Mouse (Mus musculus) limb, embryonic 11.5 days (tissue): Measurements from ENCODE around the gene Afmid. TPM values are rescaled to one million over a fixed set of nuclear protein-coding genes. Genes with fewer than 3 reads are reported as not detected.
A peak's percentile ranks its signal among the peaks of the same experiment; 100 is the strongest.

ENCODE experiments used
- ATAC-seq: fragments of 200-750 bp; cut with Nextera tagmentation; 2 replicates; pipeline ENCODE4 v1.8.0; 2017; ENCODE audit warnings: low read depth; ENCODE audit not compliant: insufficient number of reproducible peaks, low FRiP score, low TSS enrichment
- DNase-seq: peaks from one replicate; pipeline ENCODE4 v3.0.0-alpha.2; 2015; ENCODE audit warnings: low spot score
- H3K27ac ChIP-seq: fragments of 300-500 bp; sonication (generic); replicated peaks from 2 replicates; pipeline ENCODE4 v1.5.1; 2014; ENCODE audit warnings: low read depth, mild to moderate bottlenecking, low read length
- H3K27me3 ChIP-seq: fragments of 300-500 bp; sonication (generic); 2 replicates; pipeline ENCODE4 v1.6.1; 2014; ENCODE audit warnings: mild to moderate bottlenecking, low read length, mixed read lengths; ENCODE audit not compliant: control insufficient read depth, insufficient read depth
- H3K36me3 ChIP-seq: fragments of 300-500 bp; sonication (generic); 2 replicates; pipeline ENCODE4 v1.6.1; 2014; ENCODE audit warnings: mild to moderate bottlenecking, low read length, moderate library complexity, mixed read lengths; ENCODE audit not compliant: control insufficient read depth, insufficient read depth
- H3K4me1 ChIP-seq: fragments of 300-500 bp; sonication (generic); 2 replicates; pipeline ENCODE4 v1.6.1; 2014; ENCODE audit warnings: low read length, mixed read lengths; ENCODE audit not compliant: control insufficient read depth, insufficient read depth
- H3K4me2 ChIP-seq: fragments of 300-500 bp; sonication (generic); 2 replicates; pipeline ENCODE4 v1.6.1; 2014; ENCODE audit warnings: low read depth, mild to moderate bottlenecking, moderate library complexity; ENCODE audit not compliant: severe bottlenecking
- H3K4me3 ChIP-seq: fragments of 300-500 bp; sonication (generic); 2 replicates; pipeline ENCODE4 v1.5.1; 2014; ENCODE audit warnings: low read depth, low read length
- H3K9ac ChIP-seq: fragments of 300-500 bp; sonication (generic); 2 replicates; pipeline ENCODE4 v1.6.1; 2014; ENCODE audit warnings: mild to moderate bottlenecking, low read length
- H3K9me3 ChIP-seq: fragments of 300-500 bp; sonication (generic); 2 replicates; pipeline ENCODE4 v1.6.1; 2016; ENCODE audit warnings: low read length; ENCODE audit not compliant: control insufficient read depth
- WGBS: fragments of 180-500 bp; shearing (Covaris S2); extraction: QIAGEN DNeasy Blood & Tissue Kit; methylation state at CpG from one replicate; pipeline ENCODE4 v1.1.7; 2014; 5-methylcytosine and 5-hydroxymethylcytosine counted together
- polyA plus RNA-seq: library from polyadenylated mRNA; unstranded; fragments of >200 nt; fragmentation: Nextera tagmentation; extraction: Ambion mirVana; gene quantifications from 2 replicates; pipeline ENCODE4 v1.2.1, GENCODE M21; 2014

Afmid gene
- polyA plus RNA-seq, 1 experiment from 2014 or later, result 3.2 TPM

DNA sequence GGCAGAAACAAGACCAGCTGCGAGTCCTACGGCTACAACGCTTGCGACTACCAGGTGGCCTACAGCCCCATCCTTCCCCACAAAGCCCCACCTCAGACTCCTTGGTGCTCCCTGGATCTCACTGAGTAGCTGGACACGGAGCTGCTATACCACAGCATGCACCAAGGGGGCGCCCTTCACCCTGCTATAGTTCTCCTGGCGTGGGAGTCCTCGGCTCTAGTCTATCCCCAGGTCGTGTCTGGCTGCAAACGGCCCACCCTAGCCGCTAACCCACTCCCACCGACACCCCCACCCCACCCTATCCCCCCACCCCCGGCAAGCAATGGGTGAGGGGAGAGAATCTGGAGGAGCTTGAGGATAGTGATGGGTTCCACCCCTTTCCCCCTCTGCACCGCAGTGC lies 35.4 kb upstream of the Afmid start:
- 0 out of 2 replicates have a peak overlapping the region, but pooled peaks have one; percentile 10 for H3K4me3 ChIP-seq
- WGBS, result 5% methylated on average over 14 of the region's 14 CpGs
- ATAC-seq, result no peak

GRCm38 (mm10) chr11:117790703-117791440 lies 34.9 kb upstream of the Afmid start:
- 27% methylated on average over 23 of the region's 23 CpGs for WGBS
- no peaks in the 10 kb centered on the region for H3K36me3 ChIP-seq
- H3K4me3 ChIP-seq, result 0 out of 2 replicates have a peak overlapping the region, but pooled peaks have one; percentile 10
- peaks cover 12% of the 10 kb centered on the region; the same call in 1 of the 2 replicates for H3K4me1 ChIP-seq
- ATAC-seq, result no peak
- H3K9me3 ChIP-seq, result no peaks in the 10 kb centered on the region
- H3K27ac ChIP-seq, result no peak overlapping the region
- no peak for DNase-seq
- no peaks in the 10 kb centered on the region for H3K27me3 ChIP-seq
- H3K4me2 ChIP-seq, result peak overlapping the region; percentile 27; the same call in 1 of the 2 replicates
- H3K9ac ChIP-seq, result no peak overlapping the region

More for the DNA sequence above, 35.4 kb upstream of the Afmid start:
- Histone ChIP-seq H3K27ac (no peak overlapping the region), H3K9me3 (no peaks in the 10 kb centered on the region), H3K4me1 (peaks cover 12% of the 10 kb centered on the region; the same call in 1 of the 2 replicates), H3K27me3 (no peaks in the 10 kb centered on the region), H3K36me3 (no peaks in the 10 kb centered on the region), H3K4me2 (peak overlapping the region; percentile 27; the same call in 1 of the 2 replicates), H3K9ac (no peak overlapping the region)
- peak; percentile 83 for DNase-seq

DNA sequence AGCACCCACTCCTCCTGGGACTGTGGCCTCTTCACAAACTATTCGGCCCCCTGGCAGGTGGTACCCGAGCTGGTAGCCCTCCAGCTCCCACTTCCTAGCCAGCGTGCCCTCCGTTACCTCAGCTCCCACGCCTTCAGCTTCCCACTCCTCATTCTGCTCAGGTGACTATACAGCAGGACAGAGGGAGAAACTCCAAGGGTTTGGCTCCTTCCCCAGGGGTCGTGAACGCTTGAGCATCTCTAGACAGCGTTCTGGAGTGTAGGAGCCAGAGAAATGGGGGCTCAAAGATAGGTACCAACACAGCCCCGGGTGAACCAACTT lies 34.3 kb upstream of the Afmid start:
- no peak overlapping the region for H3K9ac ChIP-seq
- H3K4me2 ChIP-seq, result no peak overlapping the region
- 88% methylated on average over 9 of the region's 9 CpGs for WGBS
- H3K4me1 ChIP-seq, result peaks cover 12% of the 10 kb centered on the region; the same call in 1 of the 2 replicates
- no peaks in the 10 kb centered on the region for H3K9me3 ChIP-seq
- ATAC-seq (no peak), DNase-seq (no peak)
- H3K4me3 ChIP-seq, result no peak overlapping the region
- H3K27ac ChIP-seq, result no peak overlapping the region
- H3K36me3 ChIP-seq, result no peaks in the 10 kb centered on the region
- H3K27me3 ChIP-seq, result no peaks in the 10 kb centered on the region

DNA sequence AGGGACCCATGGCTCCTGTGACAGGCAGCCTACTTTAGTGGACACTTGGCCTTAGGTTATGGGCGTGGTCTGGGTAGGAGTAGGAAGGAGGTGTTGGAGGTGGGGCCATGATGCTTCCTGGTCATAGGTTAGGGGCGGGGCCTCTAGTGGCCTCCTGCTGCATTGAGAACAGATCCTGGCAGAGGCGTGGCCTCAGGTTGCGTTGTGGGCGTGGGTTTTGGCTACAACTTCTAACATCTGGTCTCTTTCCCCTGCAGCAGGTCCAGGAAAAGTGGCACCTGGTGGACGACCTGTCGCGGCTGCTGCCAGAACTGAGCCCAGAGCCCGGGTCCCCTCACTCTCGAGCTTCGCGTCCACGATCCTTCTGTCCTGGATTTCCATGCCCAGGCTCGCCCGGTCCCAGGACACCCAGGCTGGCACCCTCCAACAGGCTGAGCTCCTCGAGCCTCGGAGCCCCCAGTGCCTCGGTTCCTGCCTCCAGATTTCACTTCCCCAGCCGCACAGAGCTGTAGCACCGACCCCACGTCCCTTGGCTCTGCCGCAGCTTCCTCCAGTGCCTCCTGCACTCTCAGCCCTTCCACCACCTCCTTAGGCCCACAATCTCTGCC lies 33.3 kb upstream of the Afmid start:
- Histone ChIP-seq H3K4me1 (0 out of 2 replicates have a peak, but pooled peaks cover 10% of the 10 kb centered on the region), H3K9ac (peak overlapping the region; percentile 49; the same call in 1 of the 2 replicates), H3K36me3 (no peaks in the 10 kb centered on the region), H3K27ac (no peak overlapping the region), H3K4me3 (no peak overlapping the region), H3K27me3 (no peaks in the 10 kb centered on the region), H3K4me2 (peak overlapping the region; percentile 52), H3K9me3 (no peaks in the 10 kb centered on the region)
- peak; percentile 45; the same call in 1 of the 2 replicates for ATAC-seq
- 7% methylated on average over 22 of the region's 22 CpGs for WGBS
- peak; percentile 76 for DNase-seq

DNA sequence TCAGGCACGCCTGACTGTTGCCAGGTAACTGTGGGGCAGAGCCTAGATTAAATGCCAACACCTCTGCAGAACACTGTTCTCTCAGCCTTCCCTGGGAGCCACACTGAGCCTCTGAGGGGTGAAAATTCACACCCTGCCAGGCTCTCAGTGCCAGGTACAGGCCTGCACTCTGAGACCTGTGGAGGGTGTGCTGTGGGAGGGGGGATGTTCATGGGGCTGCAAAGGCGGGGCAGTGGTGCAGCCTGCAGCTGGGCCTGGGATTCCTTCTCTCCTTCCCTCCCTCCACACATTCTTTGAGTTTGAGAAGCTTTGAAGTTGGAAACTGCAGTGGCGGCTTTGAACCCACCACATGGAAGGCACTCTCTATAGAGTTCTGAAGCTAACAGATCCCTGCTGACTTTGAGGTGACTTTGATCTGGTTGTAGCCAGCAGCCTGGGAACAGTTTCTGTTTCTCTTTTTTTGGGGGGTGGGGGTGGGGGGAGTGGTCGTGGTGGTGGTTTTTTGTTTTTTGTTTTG lies 31.6 kb upstream of the Afmid start:
- no peaks in the 10 kb centered on the region for H3K36me3 ChIP-seq
- no peaks in the 10 kb centered on the region for H3K9me3 ChIP-seq
- WGBS, result 31% methylated on average over 4 of the region's 4 CpGs
- no peak overlapping the region for H3K4me3 ChIP-seq
- peaks cover 13% of the 10 kb centered on the region; the same call in 1 of the 2 replicates for H3K4me1 ChIP-seq
- no peak for DNase-seq
- no peaks in the 10 kb centered on the region for H3K27me3 ChIP-seq
- H3K9ac ChIP-seq, result no peak overlapping the region
- H3K4me2 ChIP-seq, result no peak overlapping the region
- no peak overlapping the region for H3K27ac ChIP-seq
- no peak for ATAC-seq

GRCm38 (mm10) chr11:117796954-117797353 lies 28.8 kb upstream of the Afmid start:
- DNase-seq, result no peak

DNA sequence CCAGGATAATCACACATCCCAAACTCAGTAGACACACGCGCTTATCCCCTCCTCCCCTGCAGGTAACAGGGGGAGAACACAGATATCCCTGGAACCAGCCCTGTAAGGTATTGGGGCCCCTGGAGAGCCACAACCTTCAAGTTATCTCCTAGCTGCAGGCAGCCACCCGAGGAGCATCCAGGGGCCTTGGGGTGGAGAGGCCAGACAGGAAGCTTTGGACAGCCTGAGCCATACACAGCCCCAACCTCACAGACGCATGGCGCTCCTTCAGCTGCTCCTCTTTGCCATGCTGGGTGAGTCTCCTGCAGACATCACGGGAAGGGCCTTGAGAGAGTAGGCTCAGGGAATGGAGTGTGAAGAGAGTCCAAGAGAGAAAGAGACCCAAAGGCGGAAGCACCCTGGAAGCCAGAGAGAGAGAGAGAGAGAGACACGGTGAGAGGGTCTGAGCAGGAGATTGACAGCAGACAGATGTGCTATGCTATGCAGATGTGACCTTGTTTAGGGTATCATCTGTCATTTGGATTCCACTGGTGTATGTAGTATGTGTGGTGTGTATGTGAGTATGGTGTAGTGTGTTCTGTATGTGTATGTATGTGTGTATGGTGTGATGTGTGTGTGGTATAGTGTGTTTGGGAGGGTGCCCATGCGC lies 28.1 kb upstream of the Afmid start, which contains the start of gene 6030468B19Rik:
Gene 6030468B19Rik (plus strand): TSS at position 150 of the 649 bp plus-strand sequence.
- Histone ChIP-seq H3K27ac (no peak within 1 kb of the TSS), H3K4me3 (no peak within 1 kb of the TSS)
- ATAC-seq, result no peak

More at GRCm38 (mm10) chr11:117796954-117797353, 28.8 kb upstream of the Afmid start:
- no peak overlapping the region for H3K4me3 ChIP-seq
- no peak overlapping the region for H3K27ac ChIP-seq
- 36% methylated on average over 5 of the region's 5 CpGs for WGBS
- H3K36me3 ChIP-seq, result no peaks in the 10 kb centered on the region
- H3K27me3 ChIP-seq, result no peaks in the 10 kb centered on the region
- H3K9me3 ChIP-seq, result no peaks in the 10 kb centered on the region
- peaks cover 7% of the 10 kb centered on the region; the same call in 1 of the 2 replicates for H3K4me1 ChIP-seq
- H3K9ac ChIP-seq, result no peak overlapping the region
- H3K4me2 ChIP-seq, result no peak overlapping the region
- no peak for ATAC-seq

DNA sequence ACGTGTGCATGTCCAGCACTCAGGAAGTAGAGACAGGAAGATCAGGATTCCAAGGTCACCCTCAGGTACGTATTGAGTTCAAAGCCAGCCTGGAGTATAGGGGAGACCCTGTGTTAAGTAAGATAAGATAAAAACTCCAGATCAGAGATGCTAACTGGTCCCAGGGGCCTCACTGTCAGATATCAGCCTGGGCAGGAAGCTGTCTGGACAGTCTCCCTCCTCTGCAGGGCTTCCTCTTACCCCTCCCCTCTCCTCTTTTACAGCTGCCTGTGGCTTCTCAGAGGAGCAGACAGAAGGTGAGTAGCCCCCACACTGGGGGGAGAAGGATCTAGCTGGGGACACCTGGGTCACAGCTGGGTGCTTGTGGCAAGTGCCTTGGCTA lies 27.6 kb upstream of the Afmid start:
- 31% methylated on average over 2 of the region's 2 CpGs for WGBS
- Histone ChIP-seq H3K4me3 (no peak overlapping the region), H3K4me2 (no peak overlapping the region), H3K27ac (no peak overlapping the region), H3K4me1 (peaks cover 3% of the 10 kb centered on the region; the same call in 1 of the 2 replicates), H3K36me3 (no peaks in the 10 kb centered on the region), H3K9ac (no peak overlapping the region), H3K9me3 (no peaks in the 10 kb centered on the region), H3K27me3 (no peaks in the 10 kb centered on the region)
- ATAC-seq (no peak), DNase-seq (no peak)

More for the DNA sequence above, 28.1 kb upstream of the Afmid start, which contains the start of gene 6030468B19Rik:
- no peak within 1 kb of the TSS for H3K4me2 ChIP-seq
- WGBS, result 55% methylated on average over 9 of the region's 9 CpGs
- no peak for DNase-seq
- no peaks in the 10 kb centered on the region for H3K9me3 ChIP-seq
- peaks cover 3% of the 10 kb centered on the region; the same call in 1 of the 2 replicates for H3K4me1 ChIP-seq
- H3K9ac ChIP-seq, result no peak within 1 kb of the TSS
- no peaks in the 10 kb centered on the region for H3K36me3 ChIP-seq
- no peaks in the 10 kb centered on the region for H3K27me3 ChIP-seq
